Mouse (Mus musculus) layer of hippocampus, postnatal 14 days (tissue): ENCODE measurements around the gene Acsl4. TPM values are rescaled to one million over a fixed set of nuclear protein-coding genes. Genes with fewer than 3 reads are reported as not detected.

ENCODE experiments used
- DNase-seq, 2 experiments: peaks; one replicate each; pipeline ENCODE4 v3.0.0; 2021 to 2022; ENCODE audit warnings: low spot score in 2 of 2, mixed read lengths in 1 of 2
- long read RNA-seq, 2 experiments: library from polyadenylated mRNA; stranded (forward); transcript quantifications; one replicate each; pipeline ENCODE4 v2.0.0; 2021
- total RNA-seq, 2 experiments: library from RNA; stranded (reverse); gene quantifications; 2 replicates each; pipeline ENCODE4 v1.2.3; 2021

The Acsl4 gene
- 10 to 100 TPM; 67.5 to 72.3 TPM for total RNA-seq
- long read RNA-seq, experiment 1, full-length matches to known transcripts, result 28 of 38 reads
- long read RNA-seq, experiment 1, partial matches to known transcripts, result 6 of 38 reads
- long read RNA-seq, experiment 1, other reads (novel, unspliced or antisense), result 4 of 38 reads
- long read RNA-seq, experiment 2, full-length matches to known transcripts, result 29 of 41 reads
- long read RNA-seq, experiment 2, partial matches to known transcripts, result 6 of 41 reads
- long read RNA-seq, experiment 2, other reads (novel, unspliced or antisense), result 6 of 41 reads

DNA sequence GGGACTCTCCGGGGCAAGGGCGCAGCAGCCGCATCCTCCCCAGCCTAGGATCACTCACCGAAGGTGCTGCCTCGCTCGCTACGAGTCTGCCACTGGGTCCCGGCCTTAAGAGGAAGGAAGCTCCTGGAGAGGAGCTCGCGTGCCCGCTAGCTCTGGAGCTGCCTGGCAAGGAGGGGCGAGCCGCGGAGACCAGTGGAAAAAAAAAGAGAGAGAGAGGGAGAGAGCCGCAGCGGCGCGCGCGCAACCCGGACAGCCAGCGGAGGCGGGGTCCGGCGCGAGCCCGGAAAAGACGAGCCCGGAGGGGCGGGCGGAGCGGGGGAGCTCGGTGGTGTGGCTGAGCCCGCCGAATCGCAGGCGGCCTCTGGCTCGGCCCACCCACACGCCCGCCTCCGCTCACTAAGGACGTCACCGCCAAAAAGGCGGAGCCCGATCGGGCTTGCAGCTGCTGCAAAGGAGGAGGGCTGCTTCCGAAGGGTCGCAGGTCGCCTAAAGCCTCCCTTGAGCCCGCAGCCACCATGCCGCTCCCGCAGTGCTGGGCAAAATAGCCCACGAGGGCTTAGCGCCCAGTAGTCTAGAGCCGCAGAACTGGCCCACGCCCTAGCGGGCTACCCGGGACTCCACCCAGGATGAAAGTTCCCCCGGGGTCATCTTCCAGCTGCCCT, at the start of gene Acsl4:
Acsl4 (minus strand) TSS at position 289 of the 662 bp plus-strand sequence.
- peak; percentile 75 to 88 for DNase-seq

DNA sequence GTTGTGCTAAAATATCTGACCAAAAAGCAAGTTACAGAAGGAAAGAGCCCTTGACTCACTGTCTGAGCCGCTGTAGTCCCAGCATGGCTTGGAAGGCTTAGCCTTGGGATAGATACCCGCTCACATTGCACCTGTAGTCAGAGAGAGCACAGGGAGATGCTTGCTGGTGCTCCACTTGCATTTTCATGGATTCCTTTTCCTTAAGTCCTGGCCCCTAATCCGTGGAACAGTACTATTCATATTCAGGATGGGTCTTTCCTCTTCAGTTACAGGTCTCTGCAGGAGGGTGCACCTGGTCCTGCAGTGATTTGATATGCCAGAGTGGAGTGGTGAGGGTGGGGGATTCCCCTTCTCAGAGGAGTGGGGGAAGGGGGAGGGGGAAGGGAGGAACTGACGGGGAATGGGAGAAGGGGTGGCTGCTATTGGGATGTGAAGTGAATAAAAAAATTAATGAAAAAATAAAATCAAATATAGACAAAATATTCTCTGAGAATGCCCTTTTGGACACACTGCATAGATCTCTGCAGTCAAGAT, 47.7 kb upstream of the Acsl4 start:
- no peak for DNase-seq

DNA sequence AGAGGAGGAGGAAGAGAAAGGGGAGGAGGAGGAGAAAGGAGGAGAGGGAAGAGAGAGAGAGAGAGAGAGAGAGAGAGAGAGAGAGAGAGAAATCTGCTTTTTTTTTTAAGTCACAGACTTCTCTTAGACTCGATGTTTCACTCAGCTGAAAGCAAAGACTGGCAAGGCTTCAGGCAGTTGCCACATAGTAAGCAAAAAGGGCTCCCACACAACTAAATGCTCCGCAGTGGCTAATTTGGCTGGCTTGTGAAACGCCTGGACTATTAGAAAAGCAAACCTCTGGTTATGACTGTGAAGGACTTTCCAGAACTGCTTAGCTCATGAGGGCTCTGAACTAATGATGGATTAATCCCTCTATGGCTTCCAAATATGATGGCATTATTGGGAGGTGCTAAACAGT, 42.5 kb upstream of the Acsl4 start:
- DNase-seq, result no peak

DNA sequence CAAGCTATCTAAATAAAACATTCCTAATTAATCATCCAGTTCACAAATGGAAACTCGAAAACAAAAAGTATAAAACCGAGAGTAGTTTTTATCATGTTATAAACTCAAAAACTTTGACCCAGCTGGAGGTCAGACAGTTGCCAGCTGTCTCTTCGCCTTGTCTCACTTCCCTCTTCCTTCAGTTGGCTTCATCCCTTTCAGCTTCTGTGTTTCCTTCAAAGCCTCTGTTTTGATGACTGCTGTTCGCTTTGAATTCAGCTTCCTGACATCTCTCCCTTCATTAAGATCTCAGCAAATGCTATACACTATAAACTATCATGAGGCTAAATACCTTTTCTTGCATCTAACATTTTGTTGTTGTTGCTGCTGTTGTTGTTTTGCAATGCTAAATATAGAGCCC, 36.8 kb upstream of the Acsl4 start:
- no peak for DNase-seq

DNA sequence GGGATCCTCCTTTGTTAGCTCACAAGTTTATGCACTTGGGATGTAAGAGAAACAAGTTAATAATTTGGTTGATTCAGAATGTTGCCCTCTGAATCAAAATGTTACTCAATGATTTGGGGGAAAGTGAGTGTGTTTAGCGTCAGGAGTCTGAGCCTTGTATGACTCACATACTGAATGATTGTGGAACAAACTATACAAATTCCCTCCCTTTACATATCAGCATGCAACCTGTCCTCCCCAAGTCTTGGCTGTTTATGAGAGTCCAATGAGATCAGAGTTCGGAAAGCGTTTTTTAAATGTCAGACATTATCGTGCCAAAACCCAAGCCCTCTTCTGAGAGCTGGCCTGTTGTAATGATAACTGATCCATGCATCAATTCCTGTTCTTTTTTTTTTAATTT, 36.3 kb upstream of the Acsl4 start:
- no peak for DNase-seq

DNA sequence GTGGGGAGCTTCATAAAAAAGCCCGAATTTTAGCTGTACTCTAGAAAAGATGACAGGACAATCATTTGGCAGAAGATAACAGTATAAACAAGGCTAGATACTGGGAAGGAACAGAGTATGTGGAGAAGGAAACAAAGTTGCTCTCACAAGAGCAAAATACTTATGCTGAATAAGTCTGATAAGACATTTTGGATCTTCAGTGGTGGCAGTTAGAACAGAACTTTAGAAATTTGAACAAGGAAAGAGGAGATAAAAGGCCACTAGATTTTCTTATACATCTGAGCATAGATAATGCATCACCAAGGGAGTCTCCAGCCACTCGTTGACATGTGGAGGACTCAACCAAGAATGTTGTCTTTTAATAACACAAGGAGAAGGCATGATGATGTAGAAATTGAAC, 23.5 kb upstream of the Acsl4 start:
- DNase-seq, result no peak

DNA sequence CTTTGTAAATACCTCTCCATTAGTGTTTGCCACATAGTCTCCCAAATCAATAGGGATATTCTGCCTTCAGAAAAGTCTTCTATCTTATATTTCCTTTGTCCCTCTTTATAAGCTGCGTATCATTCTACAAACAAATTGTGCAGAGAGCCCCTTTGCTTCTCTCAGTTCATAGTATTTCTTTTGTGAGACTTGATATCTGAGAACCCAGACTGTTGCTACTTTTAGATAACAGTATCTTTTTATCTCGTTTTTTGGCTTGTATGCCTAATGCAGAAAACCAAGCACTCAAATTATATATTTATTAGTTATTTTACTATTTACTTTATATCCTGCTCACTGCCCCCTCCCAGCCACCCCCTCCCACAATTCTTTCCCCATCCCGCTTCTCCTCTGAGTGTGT, 19.7 kb upstream of the Acsl4 start:
- no peak for DNase-seq

DNA sequence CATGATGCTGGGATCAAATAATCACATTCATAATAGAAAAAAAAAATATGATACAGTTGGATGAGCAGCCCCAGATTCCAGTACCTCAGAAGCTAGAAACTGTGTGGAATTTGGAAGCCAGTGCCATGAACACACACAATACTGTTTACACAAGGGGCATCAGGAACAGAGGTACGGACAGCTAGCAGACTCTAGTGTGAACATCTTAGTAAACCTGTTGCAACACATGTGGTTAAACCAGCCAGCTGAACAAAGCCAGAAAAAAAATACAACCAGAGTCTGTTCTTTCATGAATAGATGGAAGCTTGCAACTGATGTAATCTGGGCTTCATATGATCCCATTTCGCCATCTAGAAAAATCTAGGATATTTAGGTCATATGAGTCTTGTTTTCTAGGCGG, 19.0 kb upstream of the Acsl4 start:
- DNase-seq, result no peak

DNA sequence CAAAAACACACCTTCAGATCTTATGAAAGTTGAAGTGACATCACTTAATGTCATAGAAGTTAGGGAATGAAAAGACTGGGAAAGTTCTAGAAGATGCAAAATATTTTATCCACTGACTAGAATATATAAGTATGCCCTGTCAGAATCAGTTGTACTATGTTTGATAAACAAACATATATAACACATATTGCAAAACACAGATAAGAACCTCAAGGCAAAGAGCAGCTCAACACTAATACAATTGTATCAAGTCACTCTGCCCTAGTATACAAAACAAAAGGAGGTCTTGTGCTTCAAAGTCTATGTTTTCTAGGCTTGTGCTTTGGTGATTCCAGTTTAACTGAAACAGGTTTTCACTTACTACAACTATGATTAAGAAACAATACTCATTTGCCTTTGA, 12.8 kb upstream of the Acsl4 start:
- DNase-seq, result no peak

DNA sequence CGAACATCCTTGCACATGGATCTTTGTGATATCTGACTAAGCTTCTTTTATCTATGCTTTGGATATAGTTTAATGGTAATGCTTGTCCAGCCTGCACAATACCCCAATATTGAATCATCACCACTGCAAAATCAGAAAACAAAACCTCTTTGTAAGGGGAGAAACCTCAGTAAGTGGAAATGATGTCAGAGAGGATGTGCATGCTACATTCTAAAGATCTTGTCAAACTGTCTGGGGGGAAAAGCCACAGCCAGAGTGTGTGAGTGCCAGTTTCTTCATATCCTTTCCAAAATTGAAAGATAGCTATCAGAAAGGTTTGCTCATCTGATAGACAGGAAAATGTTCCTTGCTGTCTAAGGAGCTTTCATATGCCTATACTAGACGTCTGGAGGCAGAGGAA, 8.3 kb upstream of the Acsl4 start:
- DNase-seq, result no peak

DNA sequence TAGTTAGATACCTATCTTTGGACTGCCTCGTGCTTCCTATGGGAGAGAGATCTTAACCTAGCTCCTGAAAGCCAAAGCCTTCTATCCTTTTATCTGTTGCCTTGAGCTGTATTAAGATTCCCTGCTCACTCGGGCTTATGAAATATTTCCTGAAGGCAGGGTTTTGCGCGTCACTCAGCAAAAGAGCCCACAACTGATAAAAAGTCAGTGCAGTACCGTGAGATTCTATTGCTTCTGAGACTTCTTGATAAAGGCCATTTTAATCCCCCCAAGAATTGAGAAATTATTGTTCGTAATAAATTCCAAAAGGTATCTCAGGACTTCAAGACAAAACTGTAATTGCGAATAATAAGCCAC, 552 bp upstream of the Acsl4 start:
- no peak for DNase-seq

DNA sequence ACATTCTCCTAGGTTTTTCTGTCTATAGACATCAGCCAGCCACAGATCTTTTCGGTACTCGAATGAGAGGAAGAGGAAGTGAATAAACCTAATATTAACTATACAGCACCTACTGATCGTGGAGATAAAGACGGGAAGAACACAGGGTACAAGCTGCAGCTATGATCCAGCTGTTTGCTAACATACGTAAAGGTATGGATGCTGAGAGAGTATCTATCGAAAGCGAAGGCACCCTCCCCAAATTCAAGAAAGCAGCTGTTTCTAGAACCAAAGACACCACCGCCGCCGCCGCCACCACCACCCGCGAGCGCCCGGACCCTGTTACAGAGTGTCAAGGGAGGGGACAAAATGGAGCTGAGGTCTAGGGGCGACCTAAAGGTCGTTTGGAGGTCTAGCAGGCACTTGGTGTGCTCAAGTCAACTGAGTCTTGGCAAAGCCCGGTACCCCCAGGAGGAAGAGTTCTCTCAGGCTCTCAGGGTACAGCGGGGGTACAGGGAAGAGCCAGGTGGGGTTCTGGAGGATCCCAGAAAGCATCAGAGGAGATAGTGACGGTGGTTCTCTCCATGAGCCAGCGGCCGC, 665 bp downstream of the Acsl4 start:
- peak in 1 of 2 experiments; percentile 13 for DNase-seq

DNA sequence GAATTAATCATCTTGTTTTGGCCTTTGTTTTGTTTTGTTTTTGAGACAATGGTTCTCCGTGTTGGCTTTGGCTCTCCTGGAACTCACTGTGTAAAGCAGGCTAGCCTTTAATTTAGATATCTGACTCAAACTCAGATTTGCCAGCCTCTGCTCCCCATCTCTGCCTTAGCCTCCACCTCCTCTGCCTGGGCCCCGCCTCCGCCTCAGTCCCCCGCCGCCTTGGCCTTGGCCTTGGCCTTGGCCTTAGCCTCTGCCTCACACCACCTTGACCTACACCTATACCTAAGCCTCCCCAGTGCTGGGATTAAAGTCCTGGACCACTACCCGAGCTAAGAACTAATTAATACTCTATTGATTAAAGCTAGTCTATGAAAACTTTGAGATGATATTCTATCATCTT, 2.2 kb downstream of the Acsl4 start:
- DNase-seq, result no peak

DNA sequence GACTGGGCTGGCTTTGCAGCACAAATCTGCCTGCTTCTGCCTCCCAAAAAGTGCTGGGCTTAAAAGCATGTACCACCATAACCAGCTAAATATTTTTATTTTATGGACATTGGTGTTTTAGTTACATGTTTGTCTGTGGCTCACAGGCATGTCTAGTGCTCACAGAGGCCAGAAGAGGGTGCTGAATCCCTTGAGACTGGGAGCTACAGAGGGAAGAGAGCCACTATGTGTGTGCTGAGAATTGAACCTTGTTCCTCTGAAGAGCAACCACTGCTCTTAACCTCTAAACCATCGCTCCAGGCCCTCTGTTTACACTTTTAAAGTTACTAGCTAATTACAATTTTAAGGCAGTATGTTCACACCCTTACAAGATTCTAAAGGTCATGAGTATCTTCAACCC, 2.7 kb downstream of the Acsl4 start:
- no peak for DNase-seq

DNA sequence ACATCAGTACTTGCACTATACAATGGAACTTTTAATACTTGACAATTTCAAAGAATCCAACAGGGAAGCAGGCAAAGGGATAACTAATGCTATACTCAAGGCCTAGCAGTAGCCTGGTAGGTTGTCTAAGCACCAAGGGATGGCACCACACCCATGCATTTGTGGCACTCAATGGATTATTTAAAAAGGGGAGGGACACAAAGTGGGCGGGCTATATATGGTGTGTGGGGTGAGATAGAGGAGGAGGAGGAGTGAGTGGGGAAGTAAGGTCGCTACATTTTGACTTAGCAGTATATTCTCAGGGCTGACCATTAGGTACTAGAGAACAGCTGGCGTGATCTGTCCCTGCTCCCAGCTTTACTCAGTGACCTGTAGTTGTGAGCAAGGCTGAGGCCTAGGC, 5.4 kb downstream of the Acsl4 start:
- DNase-seq, result no peak

DNA sequence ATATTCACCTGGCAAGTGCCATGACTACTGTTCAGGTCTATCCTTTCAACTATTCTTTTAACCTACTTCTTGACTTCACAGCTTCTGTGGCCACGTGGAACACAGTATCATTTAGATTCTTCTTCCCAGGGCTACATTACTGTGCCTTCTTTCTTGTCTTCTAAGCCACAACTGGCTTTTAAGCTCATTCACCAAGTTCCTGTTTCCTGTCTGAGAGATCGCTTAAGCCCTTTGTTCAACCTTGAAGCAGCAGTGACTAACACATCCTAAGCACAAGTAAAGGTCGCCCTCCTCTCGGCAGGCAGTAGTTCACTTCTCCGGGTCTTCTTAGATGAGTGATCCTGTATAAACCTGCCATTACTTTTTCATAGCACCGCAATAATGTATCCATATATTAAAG, 10.4 kb downstream of the Acsl4 start:
- no peak for DNase-seq

DNA sequence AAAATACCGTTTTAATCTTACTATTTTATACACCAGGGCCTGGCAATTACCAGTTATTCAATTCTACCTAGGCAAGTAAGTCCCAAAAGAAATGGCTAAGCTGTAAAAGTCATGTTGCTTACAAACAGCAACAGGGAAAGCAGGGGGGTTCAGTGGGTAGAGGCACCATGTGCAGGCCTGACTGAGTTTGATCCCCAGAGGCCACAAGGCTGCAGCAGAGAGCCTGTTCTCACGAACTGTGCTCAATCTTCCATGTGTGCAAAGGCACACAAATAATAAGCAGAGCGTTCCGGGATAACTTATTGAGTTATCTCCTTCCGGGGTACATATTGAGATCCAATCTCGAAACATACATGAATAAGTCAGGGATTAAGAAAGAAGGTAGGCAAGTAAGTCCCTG, 12.3 kb downstream of the Acsl4 start:
- DNase-seq, result no peak

DNA sequence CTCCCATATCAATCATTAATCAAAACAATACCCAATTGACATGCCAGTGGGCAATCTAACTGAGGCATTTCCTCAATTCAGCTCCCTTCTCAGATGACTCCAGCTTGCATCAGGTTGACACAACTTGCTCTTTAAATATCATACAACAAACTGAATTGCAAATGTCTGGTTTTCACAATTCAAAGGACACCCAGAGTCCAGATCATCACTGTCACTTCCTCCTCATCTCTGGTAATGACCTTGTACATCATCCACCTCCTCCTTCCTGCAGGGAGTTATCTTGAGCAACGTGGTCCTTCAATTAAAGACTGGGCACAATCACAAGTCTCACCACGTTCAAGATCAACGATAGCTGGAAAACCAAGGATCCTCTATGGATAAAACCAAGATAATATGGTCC, 13.0 kb downstream of the Acsl4 start:
- no peak for DNase-seq

DNA sequence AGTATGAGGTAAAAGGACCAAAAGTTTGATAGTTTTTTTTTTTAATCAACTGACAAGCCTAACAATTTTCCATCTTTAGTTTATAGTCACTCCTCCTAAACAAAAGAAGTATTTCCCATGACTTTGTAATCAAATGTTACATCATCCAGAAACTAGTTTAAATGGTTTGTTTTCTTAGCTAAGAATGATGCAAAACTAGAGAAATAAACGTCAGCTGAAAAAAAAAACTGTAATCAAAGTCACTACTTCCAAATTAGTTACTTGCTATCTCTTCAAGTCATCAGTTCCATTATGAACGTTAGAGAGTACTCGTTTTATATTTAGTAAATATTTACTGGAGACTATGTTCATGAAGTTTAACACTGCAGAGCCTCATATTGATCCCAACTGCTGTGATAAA, 13.6 kb downstream of the Acsl4 start:
- no peak for DNase-seq

DNA sequence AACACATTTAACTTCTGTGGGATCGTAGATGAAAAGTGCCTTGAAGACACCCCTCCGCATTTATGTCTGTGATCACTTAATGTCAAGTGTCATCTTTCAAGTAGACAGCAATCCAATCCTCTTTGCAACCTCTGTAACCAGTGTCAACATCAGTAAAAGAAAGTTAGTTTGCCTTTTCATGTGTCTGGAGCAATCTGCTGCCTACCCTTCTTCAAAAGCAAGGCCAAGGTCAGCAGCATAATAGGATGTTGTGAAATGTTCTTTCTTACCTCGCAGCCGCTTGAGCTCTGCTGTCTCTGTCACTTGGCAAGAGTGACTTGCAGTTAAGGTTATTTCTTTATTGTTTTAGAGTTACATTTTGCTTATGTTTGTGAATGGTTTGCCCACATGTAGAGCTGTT, 14.8 kb downstream of the Acsl4 start:
- no peak for DNase-seq

DNA sequence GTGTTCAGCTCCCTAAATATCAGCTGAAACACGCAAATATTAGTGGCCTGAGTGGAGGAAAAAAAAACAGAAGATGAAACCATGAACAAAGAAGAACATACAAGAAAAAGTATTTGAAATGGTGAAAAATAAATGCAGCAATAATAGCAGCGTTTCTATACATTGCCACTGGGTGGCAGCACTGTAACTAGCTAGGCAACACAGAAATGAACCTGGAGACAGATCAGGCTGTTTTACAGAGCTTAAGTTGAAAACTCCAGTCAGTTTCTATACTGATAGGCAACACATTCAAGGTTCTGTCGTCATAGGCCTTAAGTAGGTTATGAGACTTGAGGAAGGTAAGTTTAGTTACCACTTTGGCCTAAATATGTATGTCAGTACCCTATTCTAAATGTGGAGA, 17.9 kb downstream of the Acsl4 start:
- DNase-seq, result peak; percentile 3 to 38

DNA sequence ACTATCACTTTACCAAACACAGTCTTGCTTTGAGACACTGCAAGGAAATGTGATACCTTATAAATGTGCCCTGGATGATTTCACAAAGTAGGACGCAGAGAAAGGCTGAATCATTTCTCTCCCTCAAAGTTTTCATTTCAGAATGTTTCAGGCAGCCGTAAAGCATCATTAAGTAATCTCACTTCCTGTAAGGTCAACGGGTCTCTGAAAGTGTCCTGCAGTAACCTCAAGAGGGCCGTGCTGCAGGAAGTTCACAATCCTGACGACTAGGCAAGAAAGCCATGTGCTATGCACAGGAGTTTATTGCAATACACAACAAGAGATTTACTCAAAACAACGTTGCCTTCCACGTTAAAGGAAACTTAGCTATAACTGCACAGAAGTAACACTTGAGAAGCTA, 20.4 kb downstream of the Acsl4 start:
- no peak for DNase-seq

DNA sequence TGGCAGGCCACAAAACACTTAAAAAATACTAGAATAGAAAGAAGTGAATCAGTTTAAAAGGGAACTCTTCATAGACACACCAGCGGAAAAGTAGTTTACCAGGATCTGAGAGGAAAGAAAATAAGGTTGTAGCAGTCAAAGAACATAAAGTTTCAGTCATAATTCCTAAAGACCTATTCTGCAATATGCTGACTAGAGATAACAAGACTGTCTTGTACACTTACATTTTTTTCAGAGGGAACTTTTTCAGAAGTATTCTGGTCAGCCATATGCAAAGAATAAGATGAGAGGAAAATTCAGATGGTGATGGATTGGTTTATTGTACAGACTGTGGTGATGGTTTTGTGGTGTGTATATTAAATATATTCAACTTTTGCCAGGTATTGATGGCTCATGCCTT, 26.5 kb downstream of the Acsl4 start:
- DNase-seq, result no peak
